Mouse (Mus musculus): ENCODE results near the gene Asb6. TPM values are rescaled to one million over a fixed set of nuclear protein-coding genes. Genes with fewer than 3 reads are reported as not detected.

Asb6 gene
- polyA plus RNA-seq, 1 experiment from 2014 or later = 26.6 TPM

Other genes starting within 250 kb of the Asb6 start
- gene Cstad, start 235.3 kb downstream of the Asb6 start, polyA plus RNA-seq (2014; fragmentation: Nextera tagmentation; extraction: Ambion mirVana) = 0.96 and 1.7 TPM in 2 replicates
- 1.9 and 2.5 TPM in 2 replicates for gene 1700001O22Rik, start 26.7 kb downstream of the Asb6 start, polyA plus RNA-seq (2014; fragmentation: Nextera tagmentation; extraction: Ambion mirVana)
- 81.7 and 85.6 TPM in 2 replicates for gene Ntmt1, start 22.5 kb downstream of the Asb6 start, polyA plus RNA-seq (2014; fragmentation: Nextera tagmentation; extraction: Ambion mirVana)
- gene Prrx2, start 4.6 kb upstream of the Asb6 start, polyA plus RNA-seq (2014; fragmentation: Nextera tagmentation; extraction: Ambion mirVana) = 63.8 and 68.0 TPM in 2 replicates
- 14.9 and 17.3 TPM in 2 replicates for gene Ptges, start 99.5 kb upstream of the Asb6 start, polyA plus RNA-seq (2014; fragmentation: Nextera tagmentation; extraction: Ambion mirVana)
- 41.3 and 41.8 TPM in 2 replicates for gene Tor1b, start 122.6 kb upstream of the Asb6 start, polyA plus RNA-seq (2014; fragmentation: Nextera tagmentation; extraction: Ambion mirVana)
- 68.3 and 68.8 TPM in 2 replicates for gene Tor1a, start 137.6 kb upstream of the Asb6 start, polyA plus RNA-seq (2014; fragmentation: Nextera tagmentation; extraction: Ambion mirVana)
- 46.7 and 48.1 TPM in 2 replicates for gene BC005624, start 151.9 kb upstream of the Asb6 start, polyA plus RNA-seq (2014; fragmentation: Nextera tagmentation; extraction: Ambion mirVana)
- 20.9 and 21.7 TPM in 2 replicates for gene Usp20, start 151.9 kb upstream of the Asb6 start, polyA plus RNA-seq (2014; fragmentation: Nextera tagmentation; extraction: Ambion mirVana)